Mouse (Mus musculus) ES-CJ7 (cell line): Measurements from ENCODE around the gene Rbm20.

Experiments used
- DNase-seq: peaks from one replicate; pipeline ENCODE4 v3.0.0; 2011; ENCODE audit warnings: low read depth, low spot score

Rbm20 gene

GRCm38 (mm10) chr19:53880460-53880859 lies 203.4 kb downstream of the Rbm20 start:
- DNase-seq: no peak

- no peak for DNase-seq
Observed at GRCm38 (mm10) chr19:53881786-53882185, 204.7 kb downstream of the Rbm20 start.

- no peak for DNase-seq
Observed at GRCm38 (mm10) chr19:53885450-53885849, 208.3 kb downstream of the Rbm20 start.

GRCm38 (mm10) chr19:53886576-53887370 lies 209.7 kb downstream of the Rbm20 start:
- no peak for DNase-seq

- DNase-seq: no peak
Observed at GRCm38 (mm10) chr19:53887822-53888221, 210.7 kb downstream of the Rbm20 start.

- no peak for DNase-seq
Observed at GRCm38 (mm10) chr19:53888331-53888730, 211.2 kb downstream of the Rbm20 start.

- DNase-seq: no peak
Observed at GRCm38 (mm10) chr19:53889555-53889954, 212.4 kb downstream of the Rbm20 start.

GRCm38 (mm10) chr19:53890274-53890673 lies 213.2 kb downstream of the Rbm20 start:
- DNase-seq: no peak

- no peak for DNase-seq
Observed at GRCm38 (mm10) chr19:53890781-53891251, 213.7 kb downstream of the Rbm20 start.

- no peak for DNase-seq
Observed at GRCm38 (mm10) chr19:53891569-53891968, 214.5 kb downstream of the Rbm20 start.

- no peak for DNase-seq
Observed at GRCm38 (mm10) chr19:53892061-53892460, 215.0 kb downstream of the Rbm20 start, which contains the start of gene Pdcd4. TSS of gene Pdcd4 (plus strand) at chr19:53892231.

GRCm38 (mm10) chr19:53892838-53893359 lies 215.8 kb downstream of the Rbm20 start:
- no peak for DNase-seq

- DNase-seq: no peak
Observed at GRCm38 (mm10) chr19:53893711-53894171, 216.6 kb downstream of the Rbm20 start.

- DNase-seq: no peak
Observed at GRCm38 (mm10) chr19:53894538-53895121, 217.5 kb downstream of the Rbm20 start.

- DNase-seq: no peak
Observed at GRCm38 (mm10) chr19:53898046-53898445, 220.9 kb downstream of the Rbm20 start.

- no peak for DNase-seq
Observed at GRCm38 (mm10) chr19:53898498-53898897, 221.4 kb downstream of the Rbm20 start.

- no peak for DNase-seq
Observed at GRCm38 (mm10) chr19:53898970-53899900, 222.1 kb downstream of the Rbm20 start.

GRCm38 (mm10) chr19:53899941-53900610 lies 223.0 kb downstream of the Rbm20 start:
- no peak for DNase-seq

- no peak for DNase-seq
Observed at GRCm38 (mm10) chr19:53901931-53902738, 225.0 kb downstream of the Rbm20 start.
